Mouse (Mus musculus): ENCODE results near the gene Gpr84. TPM values are rescaled to one million over a fixed set of nuclear protein-coding genes. Genes with fewer than 3 reads are reported as not detected.
A peak's percentile ranks its signal among the peaks of the same experiment; 100 is the strongest.

Gpr84 gene
- 0.18 and 0.94 TPM in 2 replicates for polyA plus RNA-seq (2015; fragmentation: Nextera tagmentation; extraction: Ambion mirVana)

DNA sequence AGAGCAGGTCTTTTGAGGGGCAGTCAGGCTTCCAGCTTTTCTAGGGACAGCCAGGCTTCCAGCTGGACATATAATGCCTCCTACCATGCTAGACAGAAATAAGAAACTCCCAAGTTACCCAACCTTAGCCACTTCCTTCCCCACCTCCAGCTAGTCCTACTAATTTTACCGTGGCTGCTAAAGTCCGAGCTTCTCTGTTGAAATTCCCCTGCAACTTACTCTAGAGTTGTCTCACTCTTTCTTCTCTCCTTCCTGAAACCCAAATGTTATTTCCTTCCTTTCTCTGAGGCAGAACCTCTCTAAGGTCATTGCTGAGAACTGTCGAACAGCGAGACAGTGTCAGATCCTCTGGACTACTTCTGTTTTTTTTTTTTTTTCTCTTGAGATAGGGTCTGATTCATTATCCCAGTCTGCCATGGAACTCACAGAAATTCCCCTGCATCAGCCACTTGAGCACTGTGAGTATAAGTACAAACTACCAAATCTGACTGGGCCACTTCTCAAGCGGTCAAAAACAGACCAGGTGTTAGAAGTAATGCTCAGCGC lies at the start of gene Gpr84:
Gene Gpr84 (minus strand): TSS at position 248 of the 546 bp plus-strand sequence.
- Histone ChIP-seq H3K9ac (replicated peaks) (no peak within 1 kb of the TSS), H3K4me3 (replicated peaks) (no peak within 1 kb of the TSS), H3K9me3 (no peaks in the 10 kb centered on the region), H3K27me3 (peaks cover 9% of the 10 kb centered on the region), H3K4me2 (replicated peaks) (no peak within 1 kb of the TSS), H3K36me3 (peaks cover 2% of the 10 kb centered on the region; the same call in 1 of the 2 replicates), H3K4me1 (replicated peaks) (peaks cover 54% of the 10 kb centered on the region), H3K27ac (no peak within 1 kb of the TSS)
- no peak for ATAC-seq
- 76% methylated on average over 6 of the region's 6 CpGs for WGBS

DNA sequence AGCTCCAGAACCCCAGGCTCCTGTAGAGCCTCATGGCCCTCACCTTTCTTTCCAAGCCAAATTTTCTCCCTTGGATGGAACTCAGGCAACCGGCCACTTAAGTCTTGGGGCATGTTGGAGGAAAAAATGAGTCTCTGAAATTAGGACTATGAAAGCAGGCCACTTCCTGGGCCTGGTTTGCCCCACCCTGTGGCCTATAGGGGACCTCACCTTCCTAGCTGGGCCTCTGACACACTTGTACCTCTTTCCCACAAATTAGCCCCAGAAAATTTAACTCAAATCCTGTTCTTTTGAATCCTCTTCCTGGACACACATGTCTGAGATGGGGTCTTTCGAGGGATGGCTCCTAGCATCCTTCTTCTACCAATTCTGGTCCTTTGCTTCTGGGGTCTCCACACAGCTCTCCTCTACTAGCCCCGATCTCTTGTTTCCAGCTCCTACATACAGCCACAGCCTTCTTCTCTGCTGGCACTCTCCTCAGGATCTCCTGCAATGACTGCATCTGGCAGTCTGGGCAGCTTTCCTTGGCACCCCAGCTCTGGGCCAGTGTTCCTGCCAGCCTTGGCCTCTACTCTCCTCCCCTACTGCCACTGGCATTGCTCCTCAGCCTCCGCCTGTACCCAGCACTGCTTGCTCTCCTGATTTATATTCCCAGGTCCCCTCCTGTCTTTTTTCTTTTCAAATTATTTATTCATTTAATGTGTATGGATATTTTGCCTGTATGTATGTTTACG lies 49.6 kb upstream of the Gpr84 start:
- WGBS = 95% methylated on average over 5 of the region's 5 CpGs
- no peak overlapping the region for H3K4me3 ChIP-seq (replicated peaks)
- H3K9me3 ChIP-seq = no peaks in the 10 kb centered on the region
- no peak overlapping the region for H3K9ac ChIP-seq (replicated peaks)
- H3K27me3 ChIP-seq = no peaks in the 10 kb centered on the region
- H3K4me1 ChIP-seq (replicated peaks) = peaks cover 2% of the 10 kb centered on the region; the same call in 1 of the 2 replicates
- no peak overlapping the region for H3K27ac ChIP-seq
- H3K4me2 ChIP-seq (replicated peaks) = no peak overlapping the region
- no peak for ATAC-seq
- H3K36me3 ChIP-seq = no peaks in the 10 kb centered on the region

- no peak for ATAC-seq
- Histone ChIP-seq H3K4me2 (replicated peaks) (no peak overlapping the region), H3K36me3 (no peaks in the 10 kb centered on the region), H3K27me3 (no peaks in the 10 kb centered on the region), H3K27ac (no peak overlapping the region), H3K9ac (replicated peaks) (no peak overlapping the region), H3K9me3 (no peaks in the 10 kb centered on the region), H3K4me3 (replicated peaks) (no peak overlapping the region), H3K4me1 (replicated peaks) (no peaks in the 10 kb centered on the region)
- WGBS = 85% methylated on average over 1 of the region's 1 CpGs
These were observed 48.7 kb upstream of the Gpr84 start for GRCm38 (mm10) chr15:103359122-103359510.

GRCm38 (mm10) chr15:103358278-103359121 lies 48.1 kb upstream of the Gpr84 start:
- no peaks in the 10 kb centered on the region for H3K27me3 ChIP-seq
- H3K27ac ChIP-seq = no peak overlapping the region
- H3K9me3 ChIP-seq = no peaks in the 10 kb centered on the region
- H3K9ac ChIP-seq (replicated peaks) = no peak overlapping the region
- no peaks in the 10 kb centered on the region for H3K36me3 ChIP-seq
- 46% methylated on average over 4 of the region's 4 CpGs for WGBS
- no peaks in the 10 kb centered on the region for H3K4me1 ChIP-seq (replicated peaks)
- no peak overlapping the region for H3K4me2 ChIP-seq (replicated peaks)
- ATAC-seq = peak; percentile 53; the same call in 1 of the 2 replicates
- no peak overlapping the region for H3K4me3 ChIP-seq (replicated peaks)

GRCm38 (mm10) chr15:103357817-103358216 lies 47.4 kb upstream of the Gpr84 start:
- Histone ChIP-seq H3K36me3 (no peaks in the 10 kb centered on the region), H3K27ac (no peak overlapping the region), H3K4me1 (replicated peaks) (no peaks in the 10 kb centered on the region), H3K9me3 (no peaks in the 10 kb centered on the region), H3K4me2 (replicated peaks) (no peak overlapping the region), H3K27me3 (no peaks in the 10 kb centered on the region), H3K9ac (replicated peaks) (no peak overlapping the region), H3K4me3 (replicated peaks) (no peak overlapping the region)
- WGBS = 90% methylated on average over 4 of the region's 4 CpGs
- no peak for ATAC-seq

DNA sequence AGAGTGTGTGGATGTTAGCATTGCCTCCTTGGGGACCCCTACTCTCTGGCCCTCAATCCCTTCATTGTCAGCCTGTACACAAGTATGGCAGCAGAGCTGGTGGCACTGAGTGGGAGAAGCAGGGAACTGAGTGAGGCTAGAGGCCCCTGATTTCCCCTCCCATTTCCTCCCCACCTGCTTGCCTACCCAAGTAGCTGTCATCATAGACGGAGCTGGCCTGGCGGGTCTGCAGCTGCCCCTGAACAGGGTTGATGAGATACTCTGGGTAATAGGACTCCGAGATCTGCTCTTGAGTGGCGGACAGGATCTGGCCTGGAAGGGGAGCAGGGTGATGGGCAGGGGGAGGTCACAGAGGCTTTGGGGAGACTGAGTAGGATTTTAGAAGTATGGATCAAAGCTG lies 45.7 kb upstream of the Gpr84 start:
- Histone ChIP-seq H3K36me3 (no peaks in the 10 kb centered on the region), H3K4me3 (replicated peaks) (no peak overlapping the region), H3K4me1 (replicated peaks) (no peaks in the 10 kb centered on the region), H3K27ac (no peak overlapping the region), H3K9ac (replicated peaks) (no peak overlapping the region), H3K4me2 (replicated peaks) (no peak overlapping the region), H3K9me3 (no peaks in the 10 kb centered on the region), H3K27me3 (no peaks in the 10 kb centered on the region)
- ATAC-seq = no peak
- WGBS = 86% methylated on average over 4 of the region's 4 CpGs

- Histone ChIP-seq H3K27me3 (no peaks in the 10 kb centered on the region), H3K9ac (replicated peaks) (no peak overlapping the region), H3K36me3 (no peaks in the 10 kb centered on the region), H3K9me3 (no peaks in the 10 kb centered on the region), H3K4me1 (replicated peaks) (no peaks in the 10 kb centered on the region), H3K4me3 (replicated peaks) (no peak overlapping the region), H3K27ac (no peak overlapping the region), H3K4me2 (replicated peaks) (no peak overlapping the region)
- no peak for ATAC-seq
- WGBS = 89% methylated on average over 4 of the region's 4 CpGs
These were observed 45.0 kb upstream of the Gpr84 start for GRCm38 (mm10) chr15:103355420-103355819.

DNA sequence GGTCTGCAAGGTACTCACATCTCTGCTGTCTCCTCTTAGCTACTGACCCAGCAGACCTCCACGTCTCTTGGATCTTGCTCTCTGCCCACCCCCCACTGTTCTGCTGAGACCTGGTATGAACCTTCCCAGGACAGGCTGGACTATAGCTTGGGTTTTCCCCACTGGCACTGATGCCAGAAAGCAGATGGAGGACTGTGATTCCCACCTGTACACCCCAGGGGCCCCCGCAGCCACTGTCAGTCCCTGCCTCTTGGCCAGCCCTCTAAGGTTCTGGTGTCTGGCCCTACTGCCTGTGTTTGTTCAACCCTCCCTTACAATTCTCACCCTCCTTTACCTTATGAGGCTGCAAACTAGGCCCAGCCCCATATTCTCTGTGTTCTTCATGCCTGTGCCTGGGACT lies 44.3 kb upstream of the Gpr84 start:
- Histone ChIP-seq H3K27ac (no peak overlapping the region), H3K4me1 (replicated peaks) (no peaks in the 10 kb centered on the region), H3K4me3 (replicated peaks) (no peak overlapping the region), H3K36me3 (no peaks in the 10 kb centered on the region), H3K9ac (replicated peaks) (no peak overlapping the region), H3K27me3 (no peaks in the 10 kb centered on the region), H3K4me2 (replicated peaks) (no peak overlapping the region), H3K9me3 (no peaks in the 10 kb centered on the region)
- WGBS = 85% methylated on average over 2 of the region's 2 CpGs
- no peak for ATAC-seq

DNA sequence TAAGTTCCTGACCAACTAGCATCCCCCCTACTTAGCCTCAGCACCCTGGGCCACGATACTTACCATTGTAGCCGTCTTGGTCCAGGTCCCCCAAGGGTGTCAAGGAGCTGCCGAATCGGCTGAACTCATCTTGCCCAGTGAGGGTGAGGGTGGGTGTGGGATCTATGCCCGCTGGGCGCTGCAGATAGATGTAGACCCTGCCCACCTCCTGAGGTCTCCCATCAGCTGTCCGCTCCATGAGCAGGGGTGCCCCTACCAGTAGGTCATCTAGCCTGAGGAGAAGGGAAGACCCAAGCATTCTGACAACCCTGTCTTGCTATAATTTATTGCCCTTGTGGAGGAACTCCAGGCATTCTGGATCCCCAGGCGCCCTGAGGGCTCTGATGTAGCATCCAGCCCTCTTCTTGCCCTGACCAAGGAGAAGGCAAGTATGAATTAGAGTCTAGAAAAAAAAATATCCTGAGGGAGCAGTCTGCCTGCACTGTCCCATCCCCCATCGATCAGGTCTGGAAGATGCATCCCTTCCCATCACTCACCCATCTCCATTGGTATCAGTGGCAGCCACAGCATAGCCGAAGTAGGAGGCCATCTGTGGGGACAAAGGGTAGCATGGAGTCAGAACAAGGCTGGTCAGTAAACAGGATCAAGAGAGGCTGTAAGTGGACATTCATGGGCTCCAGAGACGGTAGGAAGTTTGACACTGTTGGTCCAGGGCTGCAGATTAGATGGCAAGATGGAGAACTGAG lies 43.3 kb upstream of the Gpr84 start:
- Histone ChIP-seq H3K4me3 (replicated peaks) (no peak overlapping the region), H3K4me2 (replicated peaks) (no peak overlapping the region), H3K9ac (replicated peaks) (no peak overlapping the region), H3K4me1 (replicated peaks) (no peaks in the 10 kb centered on the region), H3K9me3 (no peaks in the 10 kb centered on the region), H3K36me3 (no peaks in the 10 kb centered on the region), H3K27ac (no peak overlapping the region), H3K27me3 (no peaks in the 10 kb centered on the region)
- WGBS = 94% methylated on average over 11 of the region's 11 CpGs
- no peak for ATAC-seq

DNA sequence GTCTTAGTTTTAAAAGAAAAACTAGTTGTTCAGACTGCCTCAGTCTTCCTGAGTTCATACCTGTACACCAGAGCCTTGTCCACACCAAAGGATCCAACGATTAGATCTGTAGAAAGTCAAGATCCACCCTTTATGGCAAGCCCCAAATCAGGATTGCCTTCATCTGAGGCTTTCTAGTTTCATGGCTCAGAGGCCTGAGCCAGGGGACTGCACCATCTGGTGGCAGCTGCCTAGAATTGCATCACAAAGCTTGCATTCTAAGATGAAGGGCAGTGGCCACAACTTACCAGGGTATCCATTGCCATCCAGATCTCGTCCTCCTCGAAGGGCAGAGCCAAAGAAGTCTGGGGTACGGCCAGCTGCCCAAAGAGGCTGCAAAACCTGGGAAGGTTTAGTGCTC lies 42.4 kb upstream of the Gpr84 start:
- 0 out of 2 replicates have a peak, but pooled peaks have one; percentile 28 for ATAC-seq
- no peak overlapping the region for H3K4me2 ChIP-seq (replicated peaks)
- no peaks in the 10 kb centered on the region for H3K9me3 ChIP-seq
- H3K9ac ChIP-seq (replicated peaks) = no peak overlapping the region
- no peaks in the 10 kb centered on the region for H3K36me3 ChIP-seq
- no peak overlapping the region for H3K4me3 ChIP-seq (replicated peaks)
- no peak overlapping the region for H3K27ac ChIP-seq
- H3K4me1 ChIP-seq (replicated peaks) = no peaks in the 10 kb centered on the region
- WGBS = 45% methylated on average over 4 of the region's 4 CpGs
- no peaks in the 10 kb centered on the region for H3K27me3 ChIP-seq

- 3% methylated on average over 2 of the region's 2 CpGs for WGBS
These were observed 36.9 kb upstream of the Gpr84 start for GRCm38 (mm10) chr15:103347275-103347684.

More at GRCm38 (mm10) chr15:103347275-103347684, 36.9 kb upstream of the Gpr84 start:
- ATAC-seq = peak; percentile 29
- Histone ChIP-seq H3K4me2 (replicated peaks) (no peak overlapping the region), H3K4me3 (replicated peaks) (no peak overlapping the region), H3K27me3 (no peaks in the 10 kb centered on the region), H3K36me3 (peaks cover 4% of the 10 kb centered on the region; the same call in 1 of the 2 replicates), H3K4me1 (replicated peaks) (0 out of 2 replicates have a peak, but pooled peaks cover 4% of the 10 kb centered on the region), H3K27ac (no peak overlapping the region), H3K9me3 (no peaks in the 10 kb centered on the region), H3K9ac (replicated peaks) (no peak overlapping the region)

All from midbrain, embryonic 13.5 days (tissue).